Mouse (Mus musculus): Measurements from ENCODE around the gene Camta1.

GRCm38 (mm10) chr4:151133760-151134159 lies 727.9 kb downstream of the Camta1 start:
- TF ChIP-seq CTCF (conservative IDR thresholded peaks at IDR 0.05; ENCODE audit: low read length): no peak
- TF ChIP-seq NANOG (IDR thresholded peaks at IDR 0.05; ENCODE audit: borderline replicate concordance, low read length): no peak
- no peak for TF ChIP-seq POU5F1 (IDR thresholded peaks at IDR 0.05; ENCODE audit: borderline replicate concordance, low read length)
